Mouse (Mus musculus) CH12.LX (cell line): Measurements from ENCODE around the gene Rnase11. TPM values are rescaled to one million over a fixed set of nuclear protein-coding genes. Genes with fewer than 3 reads are reported as not detected.
A peak's percentile ranks its signal among the peaks of the same experiment; 100 is the strongest.

Experiments
- DNase-seq: peaks from one replicate; pipeline ENCODE4 v3.0.0-alpha.2; 2013; ENCODE audit errors: extremely low read depth
- H3K27ac ChIP-seq: 2 replicates; pipeline ENCODE4 v1.5.1; 2012; ENCODE audit warnings: low read depth, mild to moderate bottlenecking, control low read depth, moderate library complexity; ENCODE audit not compliant: insufficient read depth
- H3K27me3 ChIP-seq: replicated peaks from 2 replicates; pipeline ENCODE3; 2012; ENCODE audit warnings: inconsistent platforms
- H3K36me3 ChIP-seq, 2 experiments: replicated peaks in 1 of 2; 2 replicates each; pipeline versions ENCODE3 to v1.6.1; 2012; ENCODE audit warnings: inconsistent platforms in 1 of 2, low read length in 1 of 2, mild to moderate bottlenecking in 1 of 2, mixed read lengths in 1 of 2, moderate library complexity in 1 of 2; ENCODE audit not compliant: control insufficient read depth in 1 of 2, insufficient read depth in 1 of 2
- H3K4me1 ChIP-seq, 2 experiments: 2 replicates each; pipeline ENCODE4 v1.6.1; 2012; ENCODE audit warnings: inconsistent platforms in 1 of 2, moderate library complexity in 1 of 2; ENCODE audit not compliant: insufficient read depth in 2 of 2, control insufficient read depth in 1 of 2
- H3K4me2 ChIP-seq: 2 replicates; pipeline ENCODE4 v1.6.1; 2012; ENCODE audit warnings: low read depth, mild to moderate bottlenecking, control low read depth; ENCODE audit not compliant: poor library complexity, insufficient read depth, severe bottlenecking
- H3K4me3 ChIP-seq, 3 experiments: fragments of 150-350 bp in 1 of 3; sonication (generic) in 1 of 3; replicated peaks in 1 of 3; 2 replicates each; pipeline versions ENCODE3 to v1.5.1; 2011 to 2012; ENCODE audit warnings: low read depth in 2 of 3, low read length in 2 of 3, mild to moderate bottlenecking in 2 of 3, moderate library complexity in 2 of 3, control low read depth in 1 of 3, improper control_type of control experiment in 1 of 3, inconsistent platforms in 1 of 3, mixed read lengths in 1 of 3; ENCODE audit not compliant: poor library complexity in 1 of 3
- H3K79me2 ChIP-seq: replicated peaks from 2 replicates; pipeline ENCODE4 v1.6.1; 2012; ENCODE audit warnings: mild to moderate bottlenecking, moderate library complexity; ENCODE audit not compliant: control insufficient read depth, poor library complexity, insufficient read depth, severe bottlenecking; ENCODE audit errors: extremely low read depth
- H3K9ac ChIP-seq: 2 replicates; pipeline ENCODE4 v1.6.1; 2012; ENCODE audit warnings: low read depth, mild to moderate bottlenecking, control low read depth, moderate library complexity; ENCODE audit not compliant: insufficient read depth
- H3K9me3 ChIP-seq: replicated peaks from 2 replicates; pipeline ENCODE3; 2012; ENCODE audit warnings: low read length, inconsistent platforms, mixed read lengths
- BHLHE40 ChIP-seq: IDR thresholded peaks from 2 replicates; pipeline ENCODE4 v1.6.1; 2011; ENCODE audit warnings: mild to moderate bottlenecking, low read depth, low read length, improper control_type of control experiment
- CHD1 ChIP-seq: IDR thresholded peaks from 2 replicates; pipeline ENCODE4 v1.6.1; 2012; ENCODE audit warnings: low read depth, low read length, improper control_type of control experiment, inconsistent platforms
- CHD2 ChIP-seq: IDR thresholded peaks from 2 replicates; pipeline ENCODE4 v1.6.1; 2011; ENCODE audit warnings: low read length, improper control_type of control experiment
- CTCF ChIP-seq, 2 experiments: IDR thresholded peaks in 1 of 2; conservative IDR thresholded peaks in 1 of 2; 2 replicates each; pipeline ENCODE4 v1.5.1; 2011 to 2012; ENCODE audit warnings: low read depth in 2 of 2, low read length in 2 of 2, improper control_type of control experiment in 1 of 2, inconsistent platforms in 1 of 2, mild to moderate bottlenecking in 1 of 2, moderate library complexity in 1 of 2
- E2F4 ChIP-seq: IDR thresholded peaks from 2 replicates; pipeline ENCODE4 v1.6.1; 2011; ENCODE audit warnings: low read depth, low read length, improper control_type of control experiment; ENCODE audit not compliant: insufficient replicate concordance
- ELF1 ChIP-seq: IDR thresholded peaks from 2 replicates; pipeline ENCODE4 v1.6.1; 2014; ENCODE audit warnings: low read depth, mild to moderate bottlenecking, inconsistent platforms, low read length, improper control_type of control experiment
- EP300 ChIP-seq: IDR thresholded peaks from 2 replicates; pipeline ENCODE4 v1.6.1; 2011; ENCODE audit warnings: low read length, improper control_type of control experiment
- ETS1 ChIP-seq: conservative IDR thresholded peaks from 2 replicates; pipeline ENCODE4 v1.6.1; 2012; ENCODE audit warnings: low read depth, mild to moderate bottlenecking, inconsistent platforms, low read length, improper control_type of control experiment, moderate library complexity
- GABPA ChIP-seq: IDR thresholded peaks from 2 replicates; pipeline ENCODE4 v1.6.1; 2012; ENCODE audit warnings: low read depth, low read length, improper control_type of control experiment, inconsistent platforms; ENCODE audit not compliant: insufficient replicate concordance
- HCFC1 ChIP-seq: IDR thresholded peaks from 2 replicates; pipeline ENCODE4 v1.6.1; 2012; ENCODE audit warnings: low read depth, mild to moderate bottlenecking, inconsistent platforms, low read length, improper control_type of control experiment
- IRF4 ChIP-seq: IDR thresholded peaks from 2 replicates; pipeline ENCODE4 v1.6.1; 2014; ENCODE audit warnings: low read depth, mild to moderate bottlenecking, inconsistent platforms, low read length, improper control_type of control experiment
- JUN ChIP-seq: IDR thresholded peaks from 2 replicates; pipeline ENCODE4 v1.6.1; 2011; ENCODE audit warnings: low read depth, mild to moderate bottlenecking, low read length, improper control_type of control experiment, moderate library complexity; ENCODE audit not compliant: insufficient read depth
- JUND ChIP-seq: conservative IDR thresholded peaks from 2 replicates; pipeline ENCODE4 v1.6.1; 2011; ENCODE audit warnings: low read depth, low read length, improper control_type of control experiment
- KAT2A ChIP-seq: IDR thresholded peaks from 2 replicates; pipeline ENCODE4 v1.6.1; 2012; ENCODE audit warnings: low read length, improper control_type of control experiment, inconsistent platforms; ENCODE audit not compliant: insufficient replicate concordance
- MAFK ChIP-seq: IDR thresholded peaks from 2 replicates; pipeline ENCODE4 v1.6.1; 2011; ENCODE audit warnings: low read length, improper control_type of control experiment; ENCODE audit not compliant: insufficient replicate concordance
- MAX ChIP-seq: IDR thresholded peaks from 2 replicates; pipeline ENCODE4 v1.6.1; 2011; ENCODE audit warnings: low read length, improper control_type of control experiment
- MAZ ChIP-seq: IDR thresholded peaks from 2 replicates; pipeline ENCODE4 v1.6.1; 2012; ENCODE audit warnings: low read depth, mild to moderate bottlenecking, inconsistent platforms, low read length, improper control_type of control experiment, moderate library complexity
- MEF2A ChIP-seq: IDR thresholded peaks from 2 replicates; pipeline ENCODE4 v1.6.1; 2014; ENCODE audit warnings: low read depth, mild to moderate bottlenecking, inconsistent platforms, low read length, improper control_type of control experiment, borderline replicate concordance
- MXI1 ChIP-seq: IDR thresholded peaks from 2 replicates; pipeline ENCODE4 v1.6.1; 2011; ENCODE audit warnings: mild to moderate bottlenecking, low read depth, low read length, improper control_type of control experiment
- MYC ChIP-seq: IDR thresholded peaks from 2 replicates; pipeline ENCODE4 v1.6.1; 2011; ENCODE audit warnings: low read depth, mild to moderate bottlenecking, improper control_type of control experiment, low read length
- NELFE ChIP-seq: IDR thresholded peaks from 2 replicates; pipeline ENCODE4 v1.6.1; 2011; ENCODE audit warnings: low read depth, low read length, improper control_type of control experiment
- NRF1 ChIP-seq: IDR thresholded peaks from 2 replicates; pipeline ENCODE4 v1.6.1; 2014; ENCODE audit warnings: low read depth, mild to moderate bottlenecking, inconsistent platforms, low read length, improper control_type of control experiment, moderate library complexity
- PAX5 ChIP-seq: IDR thresholded peaks from 2 replicates; pipeline ENCODE4 v1.6.1; 2012; ENCODE audit warnings: low read length, inconsistent platforms, mixed read lengths
- POLR2A ChIP-seq: IDR thresholded peaks from 2 replicates; pipeline ENCODE4 v1.6.1; 2011; ENCODE audit warnings: low read depth, mild to moderate bottlenecking, improper control_type of control experiment, low read length
- POLR2AphosphoS2 ChIP-seq: IDR thresholded peaks from 2 replicates; pipeline ENCODE4 v1.6.1; 2011; ENCODE audit warnings: low read depth, low read length, improper control_type of control experiment
- RAD21 ChIP-seq: IDR thresholded peaks from 2 replicates; pipeline ENCODE4 v1.6.1; 2011; ENCODE audit warnings: low read depth, mild to moderate bottlenecking, low read length, improper control_type of control experiment, moderate library complexity
- RCOR1 ChIP-seq: conservative IDR thresholded peaks from 2 replicates; pipeline ENCODE4 v1.6.1; 2012; ENCODE audit warnings: low read depth, mild to moderate bottlenecking, inconsistent platforms, low read length, improper control_type of control experiment
- SIN3A ChIP-seq: IDR thresholded peaks from 2 replicates; pipeline ENCODE4 v1.6.1; 2012; ENCODE audit warnings: low read length, improper control_type of control experiment, inconsistent platforms
- SMC3 ChIP-seq: IDR thresholded peaks from 2 replicates; pipeline ENCODE4 v1.6.1; 2011; ENCODE audit warnings: low read depth, low read length, improper control_type of control experiment
- TBP ChIP-seq: conservative IDR thresholded peaks from 2 replicates; pipeline ENCODE4 v1.6.1; 2011; ENCODE audit warnings: low read depth, low read length, improper control_type of control experiment
- TCF12 ChIP-seq: IDR thresholded peaks from 2 replicates; pipeline ENCODE4 v1.6.1; 2014; ENCODE audit warnings: low read depth, mild to moderate bottlenecking, inconsistent platforms, low read length, improper control_type of control experiment
- UBTF ChIP-seq: IDR thresholded peaks from 2 replicates; pipeline ENCODE4 v1.6.1; 2012; ENCODE audit warnings: low read depth, mild to moderate bottlenecking, inconsistent platforms, low read length, improper control_type of control experiment, moderate library complexity
- USF1 ChIP-seq: IDR thresholded peaks from 2 replicates; pipeline ENCODE4 v1.6.1; 2014; ENCODE audit warnings: low read depth, mild to moderate bottlenecking, inconsistent platforms, low read length, improper control_type of control experiment
- USF2 ChIP-seq: conservative IDR thresholded peaks from 2 replicates; pipeline ENCODE4 v1.6.1; 2011; ENCODE audit warnings: low read depth, low read length, improper control_type of control experiment
- ZC3H11A ChIP-seq: IDR thresholded peaks from 2 replicates; pipeline ENCODE4 v1.6.1; 2012; ENCODE audit warnings: low read depth, mild to moderate bottlenecking, inconsistent platforms, low read length, improper control_type of control experiment
- ZKSCAN1 ChIP-seq: IDR thresholded peaks from 2 replicates; pipeline ENCODE4 v1.6.1; 2012; ENCODE audit warnings: low read depth, inconsistent platforms, low read length, improper control_type of control experiment, borderline replicate concordance
- ZMIZ1 ChIP-seq: IDR thresholded peaks from 2 replicates; pipeline ENCODE4 v1.6.1; 2012; ENCODE audit warnings: low read depth, mild to moderate bottlenecking, inconsistent platforms, low read length, improper control_type of control experiment
- ZNF384 ChIP-seq: IDR thresholded peaks from 2 replicates; pipeline ENCODE4 v1.6.1; 2012; ENCODE audit warnings: low read depth, low read length, improper control_type of control experiment, inconsistent platforms
- dilution Hi-C: fragments of 300-500 bp; cut with MboI; formaldehyde crosslinking; loops from 2 replicates; pipeline ENCODE4 v1.14.3; 2020; ENCODE audit warnings: low sequenced_read_pairs; ENCODE audit not compliant: extremely low pct_unique_long_range_greater_than_20kb, extremely low pct_ligation_motif_present
- in situ Hi-C: fragments of 300-500 bp; cut with MboI; formaldehyde crosslinking; loops from 3 replicates; pipeline ENCODE4 v1.14.3; 2019; ENCODE audit warnings: low sequenced_read_pairs, low pct_ligation_motif_present, low pct_unique_long_range_greater_than_20kb, mixed read lengths
- polyA plus RNA-seq: library from polyadenylated mRNA; unstranded; fragments of >175 nt; gene quantifications from 2 replicates; pipeline ENCODE4 v1.2.1, GENCODE M21; 2012; ENCODE audit warnings: low read depth; ENCODE audit not compliant: insufficient read length
- total RNA-seq, 2 experiments: library from RNA; depleted of rRNA; stranded (reverse); fragments of 300-350 nt in 1 of 2; fragments of >200 nt in 1 of 2; gene quantifications; 2 replicates each; pipeline ENCODE4 v1.2.3; 2012 to 2014

Gene Rnase11
- total and polyA plus RNA-seq, 3 experiments: not detected

DNA sequence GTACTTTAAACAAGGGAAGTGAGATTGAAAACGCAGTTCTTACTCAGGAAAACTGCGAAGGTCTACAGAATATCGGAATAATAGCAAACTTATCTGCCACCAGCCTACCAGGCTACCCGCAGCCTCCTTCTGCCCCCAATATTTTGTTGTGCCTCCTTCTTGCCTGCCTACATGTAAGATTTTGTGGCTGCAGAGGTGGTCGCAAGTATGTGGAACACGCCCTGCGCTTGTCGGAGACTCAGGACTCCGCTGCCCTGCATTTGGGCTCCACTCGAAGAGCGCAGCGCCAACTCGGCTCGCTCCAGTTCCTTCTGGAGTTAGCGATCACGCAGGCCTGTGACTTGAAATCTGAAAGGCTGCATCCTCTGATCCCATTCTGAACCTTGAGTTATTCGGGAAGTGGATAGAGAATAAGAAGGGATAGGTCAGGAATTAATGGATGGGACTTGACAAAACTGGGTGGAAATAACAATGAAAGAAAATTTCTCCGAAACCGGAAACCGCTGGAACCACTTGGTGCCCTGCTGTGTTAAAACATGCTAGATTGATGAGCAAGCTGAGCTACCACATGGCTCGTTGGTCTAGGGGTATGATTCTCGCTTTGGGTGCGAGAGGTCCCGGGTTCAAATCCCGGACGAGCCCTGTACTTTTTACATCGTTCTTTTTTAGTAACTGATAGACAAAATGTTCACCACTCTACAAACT lies 40.3 kb upstream of the Rnase11 start:
- peak overlapping the region; percentile 88 for H3K27ac ChIP-seq
- H3K4me2 ChIP-seq: peak overlapping the region; percentile 67; the same call in 1 of the 2 replicates
- H3K9ac ChIP-seq: peak overlapping the region; percentile 77
- TF ChIP-seq JUND: no peak
- peak; percentile 97 for TF ChIP-seq ELF1
- TF ChIP-seq USF1: no peak
- no peak for TF ChIP-seq JUN
- no peak for TF ChIP-seq RCOR1
- TF ChIP-seq TBP: peak; percentile 100
- peak; percentile 92 for TF ChIP-seq CHD1
- TF ChIP-seq POLR2AphosphoS2: no peak
- no peak for TF ChIP-seq SMC3
- no peak for TF ChIP-seq ZKSCAN1
- no peak for TF ChIP-seq ZNF384
- no peak for TF ChIP-seq ZMIZ1
- no peak for TF ChIP-seq MAX
- TF ChIP-seq NELFE: 0 out of 2 replicates have a peak, but pooled peaks have one; percentile 11
- no peak for TF ChIP-seq GABPA
- TF ChIP-seq E2F4: 0 out of 2 replicates have a peak, but pooled peaks have one; percentile 85
- TF ChIP-seq PAX5: no peak
- TF ChIP-seq POLR2A: no peak
- TF ChIP-seq EP300: no peak
- TF ChIP-seq ETS1: no peak
- TF ChIP-seq CTCF (conservative IDR thresholded peaks at IDR 0.05 in 1 of 2, IDR thresholded peaks at IDR 0.05 in 1 of 2; ENCODE audit: low read depth in 2 of 2, low read length in 2 of 2): no peak; a peak in 1 of 4 replicates
- TF ChIP-seq RAD21: no peak
- TF ChIP-seq MYC: peak; percentile 68; the same call in 1 of the 2 replicates
- TF ChIP-seq HCFC1: peak; percentile 26; the same call in 1 of the 2 replicates
- TF ChIP-seq MAFK: peak; percentile 96
- no peak for TF ChIP-seq UBTF
- no peak for TF ChIP-seq BHLHE40
- peak; percentile 96; the same call in 1 of the 2 replicates for TF ChIP-seq SIN3A
- TF ChIP-seq IRF4: peak; percentile 71
- peak; percentile 55; the same call in 1 of the 2 replicates for TF ChIP-seq NRF1
- TF ChIP-seq MAZ: 0 out of 2 replicates have a peak, but pooled peaks have one; percentile 56
- peak; percentile 39; the same call in 1 of the 2 replicates for TF ChIP-seq MXI1
- no peak for TF ChIP-seq MEF2A
- no peak for TF ChIP-seq USF2
- no peak for TF ChIP-seq TCF12
- TF ChIP-seq ZC3H11A: no peak
- TF ChIP-seq KAT2A: peak; percentile 80; the same call in 1 of the 2 replicates
- no peak for TF ChIP-seq CHD2
- TF ChIP-seq, all 38 proteins: peak for 14
- DNase-seq: peak; percentile 91
- no peaks in the 10 kb centered on the region for H3K79me2 ChIP-seq
- H3K27me3 ChIP-seq: no peaks in the 10 kb centered on the region
- dilution Hi-C loops: no loop called here
- H3K36me3 ChIP-seq: no peaks in the 10 kb centered on the region
- in situ Hi-C loops: loop anchor here (10.0 kb wide), 1 partner anchor 65 kb away; no protein-coding TSS in a partner anchor
- peak overlapping the region; percentile 66 to 94 (median 90) for H3K4me3 ChIP-seq
- no peaks in the 10 kb centered on the region for H3K9me3 ChIP-seq
- H3K4me1 ChIP-seq: peaks cover 3 to 29% of the 10 kb centered on the region in 2 experiments; a peak in 3 of 4 replicates
